Mouse (Mus musculus) erythroblast, embryonic 14.5 days (primary cell): ENCODE measurements around the gene Hmgn2. TPM values are rescaled to one million over a fixed set of nuclear protein-coding genes. Genes with fewer than 3 reads are reported as not detected.

ENCODE experiments used
- H3K27me3 ChIP-seq: 2 replicates; pipeline ENCODE4 v1.6.1; 2012; ENCODE audit warnings: inconsistent platforms; ENCODE audit not compliant: control insufficient read depth
- H3K36me3 ChIP-seq: 2 replicates; pipeline ENCODE4 v1.6.1; 2012; ENCODE audit warnings: mild to moderate bottlenecking, inconsistent platforms; ENCODE audit not compliant: control insufficient read depth
- H3K4me1 ChIP-seq: 2 replicates; pipeline ENCODE4 v1.6.1; 2012; ENCODE audit warnings: inconsistent platforms; ENCODE audit not compliant: control insufficient read depth
- H3K4me3 ChIP-seq: replicated peaks from 2 replicates; pipeline ENCODE3; 2012; ENCODE audit warnings: moderate library complexity, mild to moderate bottlenecking, inconsistent platforms
- H3K9me3 ChIP-seq: 2 replicates; pipeline ENCODE4 v1.6.1; 2012; ENCODE audit warnings: low read length, inconsistent platforms, mixed read lengths; ENCODE audit not compliant: control insufficient read depth
- GATA1 ChIP-seq: IDR thresholded peaks from 2 replicates; pipeline ENCODE4 v1.6.1; 2012; ENCODE audit warnings: low read length, inconsistent platforms, mixed read lengths
- TAL1 ChIP-seq: IDR thresholded peaks from 3 replicates; pipeline ENCODE4 v1.6.1; 2012; ENCODE audit warnings: low read length, inconsistent platforms, mixed read lengths
- polyA plus RNA-seq: library from polyadenylated mRNA; stranded (reverse); fragments of >175 nt; gene quantifications from 2 replicates; pipeline ENCODE4 v1.2.3, GENCODE M21; 2012

Gene Hmgn2
- polyA plus RNA-seq, 1 experiment, result 87.9 TPM

DNA sequence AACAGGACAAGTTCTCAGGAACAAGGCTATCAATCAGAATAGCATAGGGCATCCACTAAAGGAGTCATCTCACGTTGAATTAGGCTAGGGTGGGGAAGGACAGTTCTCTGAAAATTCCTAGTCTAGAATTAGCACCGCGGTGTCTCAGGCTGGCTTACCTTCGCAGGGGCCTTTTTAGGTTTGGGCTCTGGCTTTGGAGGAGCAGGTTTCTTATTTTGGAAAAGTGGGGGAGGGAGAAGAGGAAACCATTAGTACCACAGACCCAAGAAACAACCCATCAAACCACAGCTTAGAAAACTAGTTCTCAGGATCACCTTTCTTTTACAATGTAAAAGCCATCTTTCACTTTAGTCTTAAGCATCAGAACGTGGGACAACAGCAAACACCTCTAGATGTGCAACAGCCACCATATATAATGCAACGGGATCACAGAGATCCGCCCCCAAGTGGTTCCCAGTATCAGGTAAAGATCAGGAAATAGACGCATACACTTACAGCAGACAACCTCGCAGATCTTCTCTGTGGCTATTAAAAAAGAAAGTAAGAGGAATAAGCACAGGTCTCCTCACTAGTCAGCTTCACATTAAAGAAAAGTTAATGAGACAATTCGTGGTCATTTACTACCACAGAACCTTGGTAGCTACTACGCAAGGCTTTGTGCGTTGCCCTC, 2.0 kb downstream of the Hmgn2 start:
- Histone ChIP-seq H3K4me1 (peaks cover 39% of the 10 kb centered on the region), H3K4me3 (peak overlapping the region; percentile 88), H3K9me3 (no peaks in the 10 kb centered on the region), H3K27me3 (no peaks in the 10 kb centered on the region), H3K36me3 (peaks cover 50% of the 10 kb centered on the region)
- TF ChIP-seq GATA1 (no peak), TAL1 (no peak)

GRCm38 (mm10) chr4:133962566-133962965, 5.9 kb downstream of the Hmgn2 start:
- no peak overlapping the region for H3K4me3 ChIP-seq
- TF ChIP-seq GATA1 (no peak), TAL1 (no peak)
- peaks cover 37% of the 10 kb centered on the region for H3K36me3 ChIP-seq
- H3K9me3 ChIP-seq, result no peaks in the 10 kb centered on the region
- H3K4me1 ChIP-seq, result peaks cover 16% of the 10 kb centered on the region
- no peaks in the 10 kb centered on the region for H3K27me3 ChIP-seq

GRCm38 (mm10) chr4:133958884-133959283, 9.6 kb downstream of the Hmgn2 start:
- Histone ChIP-seq H3K27me3 (no peaks in the 10 kb centered on the region), H3K36me3 (peaks cover 14% of the 10 kb centered on the region), H3K9me3 (no peaks in the 10 kb centered on the region), H3K4me1 (no peaks in the 10 kb centered on the region), H3K4me3 (no peak overlapping the region)
- TF ChIP-seq GATA1, result no peak
- no peak for TF ChIP-seq TAL1

- Histone ChIP-seq H3K36me3 (no peaks in the 10 kb centered on the region), H3K9me3 (no peaks in the 10 kb centered on the region)
- TF ChIP-seq TAL1 (no peak), GATA1 (no peak)
These were observed 12.1 kb downstream of the Hmgn2 start for GRCm38 (mm10) chr4:133956358-133956757.

GRCm38 (mm10) chr4:133946736-133947135, 21.7 kb downstream of the Hmgn2 start:
- H3K4me1 ChIP-seq, result no peaks in the 10 kb centered on the region
- no peaks in the 10 kb centered on the region for H3K36me3 ChIP-seq
- no peaks in the 10 kb centered on the region for H3K27me3 ChIP-seq
- H3K4me3 ChIP-seq, result no peak overlapping the region
- no peak for TF ChIP-seq TAL1
- no peak for TF ChIP-seq GATA1
- H3K9me3 ChIP-seq, result peaks cover 2% of the 10 kb centered on the region; the same call in 1 of the 2 replicates

More at GRCm38 (mm10) chr4:133956358-133956757, 12.1 kb downstream of the Hmgn2 start:
- Histone ChIP-seq H3K4me3 (no peak overlapping the region), H3K27me3 (no peaks in the 10 kb centered on the region), H3K4me1 (no peaks in the 10 kb centered on the region)

GRCm38 (mm10) chr4:133943791-133944190, 24.7 kb downstream of the Hmgn2 start:
- TF ChIP-seq GATA1 (no peak), TAL1 (no peak)
- Histone ChIP-seq H3K27me3 (no peaks in the 10 kb centered on the region), H3K9me3 (peaks cover 2% of the 10 kb centered on the region; the same call in 1 of the 2 replicates), H3K4me1 (no peaks in the 10 kb centered on the region), H3K36me3 (no peaks in the 10 kb centered on the region), H3K4me3 (no peak overlapping the region)

GRCm38 (mm10) chr4:133942679-133943078, 25.8 kb downstream of the Hmgn2 start:
- Histone ChIP-seq H3K27me3 (no peaks in the 10 kb centered on the region), H3K9me3 (peaks cover 2% of the 10 kb centered on the region; the same call in 1 of the 2 replicates), H3K4me1 (no peaks in the 10 kb centered on the region), H3K4me3 (no peak overlapping the region), H3K36me3 (no peaks in the 10 kb centered on the region)
- TF ChIP-seq TAL1 (no peak), GATA1 (no peak)

DNA sequence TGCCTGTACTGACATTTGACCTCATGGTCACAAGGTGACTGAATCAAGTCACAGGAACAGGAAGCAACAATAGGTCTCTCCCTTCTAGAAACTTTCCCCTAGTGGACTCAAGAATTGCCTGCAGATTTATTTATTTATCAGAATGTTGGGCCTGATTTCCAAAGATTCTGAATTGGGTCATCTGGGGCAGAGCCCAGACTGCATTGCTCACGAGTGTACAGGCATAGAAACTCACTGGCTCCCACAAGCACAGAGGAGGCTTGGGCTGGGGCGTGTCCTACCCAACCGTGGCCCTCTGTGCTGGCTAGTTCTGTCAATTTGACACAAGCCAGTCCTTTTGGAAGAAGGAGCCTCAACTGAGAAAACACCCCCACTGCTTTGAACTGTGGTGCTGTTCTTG, 26.9 kb downstream of the Hmgn2 start:
- Histone ChIP-seq H3K36me3 (no peaks in the 10 kb centered on the region), H3K27me3 (no peaks in the 10 kb centered on the region), H3K4me1 (no peaks in the 10 kb centered on the region), H3K9me3 (peaks cover 2% of the 10 kb centered on the region; the same call in 1 of the 2 replicates), H3K4me3 (no peak overlapping the region)
- no peak for TF ChIP-seq TAL1
- no peak for TF ChIP-seq GATA1

- Histone ChIP-seq H3K4me1 (no peaks in the 10 kb centered on the region), H3K27me3 (no peaks in the 10 kb centered on the region), H3K36me3 (no peaks in the 10 kb centered on the region), H3K4me3 (no peak overlapping the region), H3K9me3 (peaks cover 2% of the 10 kb centered on the region; the same call in 1 of the 2 replicates)
- no peak for TF ChIP-seq TAL1
- TF ChIP-seq GATA1, result no peak
These were observed 27.8 kb downstream of the Hmgn2 start for GRCm38 (mm10) chr4:133940386-133941260.
